Comparison of ENCODE assay signal across 8 mouse cellular contexts in the genomic region with DNA sequence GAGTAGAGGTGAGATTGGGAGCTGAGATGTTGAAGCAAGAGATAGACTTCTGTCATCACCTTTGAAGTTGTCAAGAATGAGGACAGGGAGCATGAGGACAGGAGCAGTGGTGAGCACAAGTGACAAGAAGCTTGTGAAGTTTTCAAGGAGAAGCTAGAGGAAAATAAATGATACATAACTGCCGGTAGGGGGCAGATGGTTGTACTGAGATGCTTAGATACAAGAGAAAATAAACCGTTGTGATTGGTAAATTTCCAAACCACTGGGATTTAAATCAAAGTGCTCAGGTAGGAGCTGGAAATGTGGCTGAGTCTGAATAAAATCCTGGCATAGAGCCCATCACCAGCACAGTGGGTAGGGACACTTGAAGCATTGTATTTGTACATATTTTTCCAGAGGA. TPM values are rescaled to one million over a fixed set of nuclear protein-coding genes. Genes with fewer than 3 reads are reported as not detected.
A peak's percentile ranks its signal among the peaks of the same experiment; 100 is the strongest.
DNase-seq lines count a peak whose midpoint lies in the region; ATAC-seq and TF ChIP-seq lines count a peak whose summit lies in the region.

No protein-coding gene starts in this region.

- H3K9me3 ChIP-seq in heart, postnatal 0 days (replicated peaks; ENCODE audit: control insufficient read depth, low read length): no peaks in the 10 kb centered on the region
- H3K9me3 ChIP-seq in heart, embryonic 10.5 days: no peaks in the 10 kb centered on the region
- H3K9me3 ChIP-seq in stomach, postnatal 0 days (ENCODE audit: control insufficient read depth, low read length): no peaks in the 10 kb centered on the region
- no peaks in the 10 kb centered on the region for H3K9me3 ChIP-seq in heart, embryonic 12.5 days (replicated peaks)

- H3K4me2 ChIP-seq in heart, postnatal 0 days (ENCODE audit: low read depth, low read length): no peak overlapping the region
- no peak overlapping the region for H3K4me2 ChIP-seq in stomach, postnatal 0 days (replicated peaks; ENCODE audit: low read depth)
- no peak overlapping the region for H3K4me2 ChIP-seq in heart, embryonic 12.5 days

- no peaks in the 10 kb centered on the region for H3K27me3 ChIP-seq in heart, postnatal 0 days (ENCODE audit: control insufficient read depth, insufficient read depth, low read length)
- no peaks in the 10 kb centered on the region for H3K27me3 ChIP-seq in heart, embryonic 10.5 days (ENCODE audit: insufficient read depth, poor library complexity, severe bottlenecking)
- H3K27me3 ChIP-seq in stomach, postnatal 0 days (ENCODE audit: control insufficient read depth, insufficient read depth, low read length): no peaks in the 10 kb centered on the region
- H3K27me3 ChIP-seq in heart, embryonic 12.5 days (replicated peaks): no peaks in the 10 kb centered on the region

- 42% methylated on average over 2 of the region's 2 CpGs for WGBS in heart, postnatal 0 days
- WGBS in heart, embryonic 10.5 days: 42% methylated on average over 2 of the region's 2 CpGs
- WGBS in stomach, postnatal 0 days: 47% methylated on average over 2 of the region's 2 CpGs
- 48% methylated on average over 2 of the region's 2 CpGs for WGBS in heart, embryonic 12.5 days

- no peak for TF ChIP-seq EP300 in heart, postnatal 0 days (IDR thresholded peaks at IDR 0.05; ENCODE audit: low read depth)
- no peak for TF ChIP-seq EP300 in stomach, postnatal 0 days (optimal IDR thresholded peaks at IDR 0.05)

- DNase-seq in heart, postnatal 0 days (ENCODE audit: low spot score): peak; percentile 24
- DNase-seq in heart, embryonic 10.5 days (ENCODE audit: low spot score): no peak
- peak; percentile 8 for DNase-seq in right cerebral cortex, adult 18-20 months
- no peak for DNase-seq in right cerebral cortex, adult 2 months (ENCODE audit: low spot score in 2 of 2)
- peak; percentile 12 for DNase-seq in embryo, embryonic 11 days
- DNase-seq in stomach, postnatal 0 days (ENCODE audit: low spot score): no peak

- ATAC-seq in heart, postnatal 0 days (ENCODE audit: insufficient read depth, low read depth): no peak
- no peak for ATAC-seq in stomach, postnatal 0 days (ENCODE audit: low FRiP score, low TSS enrichment)
- no peak for ATAC-seq in heart, embryonic 12.5 days (ENCODE audit: insufficient number of reproducible peaks, low FRiP score)
- no peak for ATAC-seq in megakaryocyte, adult 5-6 weeks (ENCODE audit: poor library complexity, severe bottlenecking)

- H3K27ac ChIP-seq in heart, postnatal 0 days (ENCODE audit: low read depth): no peak overlapping the region
- no peak overlapping the region for H3K27ac ChIP-seq in heart, embryonic 10.5 days
- no peak overlapping the region for H3K27ac ChIP-seq in stomach, postnatal 0 days (replicated peaks)
- H3K27ac ChIP-seq in heart, embryonic 12.5 days (ENCODE audit: poor library complexity, severe bottlenecking): no peak overlapping the region

- H3K4me3 ChIP-seq in heart, postnatal 0 days (ENCODE audit: low read depth, low read length): no peak overlapping the region
- no peak overlapping the region for H3K4me3 ChIP-seq in heart, embryonic 10.5 days
- no peak overlapping the region for H3K4me3 ChIP-seq in stomach, postnatal 0 days (ENCODE audit: low read depth, low read length)
- H3K4me3 ChIP-seq in heart, embryonic 12.5 days: no peak overlapping the region

- no peak overlapping the region for H3K9ac ChIP-seq in heart, postnatal 0 days (replicated peaks; ENCODE audit: low read depth, low read length)
- no peak overlapping the region for H3K9ac ChIP-seq in stomach, postnatal 0 days (ENCODE audit: low read length)
- H3K9ac ChIP-seq in heart, embryonic 12.5 days: no peak overlapping the region

- H3K36me3 ChIP-seq in heart, postnatal 0 days (replicated peaks; ENCODE audit: control insufficient read depth, insufficient read depth, low read length): 0 out of 2 replicates have a peak, but pooled peaks cover 8% of the 10 kb centered on the region
- H3K36me3 ChIP-seq in heart, embryonic 10.5 days: no peaks in the 10 kb centered on the region
- no peaks in the 10 kb centered on the region for H3K36me3 ChIP-seq in stomach, postnatal 0 days (ENCODE audit: control insufficient read depth, insufficient read depth, low read length)
- peaks cover 12% of the 10 kb centered on the region for H3K36me3 ChIP-seq in heart, embryonic 12.5 days

- peak; percentile 31 for TF ChIP-seq CTCF in heart, postnatal 0 days (IDR thresholded peaks at IDR 0.05; ENCODE audit: low read depth)
- TF ChIP-seq CTCF in stomach, postnatal 0 days (IDR thresholded peaks at IDR 0.05; ENCODE audit: low read depth): peak; percentile 61

- H3K4me1 ChIP-seq in heart, postnatal 0 days (ENCODE audit: control insufficient read depth, insufficient read depth): no peaks in the 10 kb centered on the region
- H3K4me1 ChIP-seq in heart, embryonic 10.5 days: no peaks in the 10 kb centered on the region
- H3K4me1 ChIP-seq in stomach, postnatal 0 days (replicated peaks; ENCODE audit: control insufficient read depth, insufficient read depth): no peaks in the 10 kb centered on the region
- H3K4me1 ChIP-seq in heart, embryonic 12.5 days (replicated peaks): no peaks in the 10 kb centered on the region

RNA-seq across cellular contexts. Expression of a gene that starts 28.8 kb away (rescaled TPM):
- 10.8 and 11.8 TPM in 2 replicates for total RNA-seq in heart, postnatal 0 days (2014; rRNA removed; ENCODE audit: low replicate concordance)
- 2.7 and 3.7 TPM in 2 replicates for polyA plus RNA-seq in heart, postnatal 0 days (2015; fragmentation: Nextera tagmentation; extraction: Ambion mirVana)
- 5.4 and 5.8 TPM in 2 replicates for polyA plus RNA-seq in heart, embryonic 10.5 days (2016; fragmentation: Nextera tagmentation; extraction: Ambion mirVana)
- polyA plus RNA-seq in stomach, postnatal 0 days (2015; fragmentation: Nextera tagmentation; extraction: Ambion mirVana): 0.96 and 1.4 TPM in 2 replicates
- 5.3 and 5.8 TPM in 2 replicates for polyA plus RNA-seq in heart, embryonic 12.5 days (2016; fragmentation: Nextera tagmentation; extraction: Ambion mirVana)
- total RNA-seq in megakaryocyte, adult 5-6 weeks (2015): 18.0 and 26.5 TPM in 2 replicates
- total RNA-seq in megakaryocyte, adult 5-6 weeks (2017): 14.1 and 15.3 TPM in 2 replicates

Comparison
In these comparisons a context has a peak if more than half of its experiments do, and no peak if none do; other contexts are left out.
1. DNase-seq: peak in heart, postnatal 0 days (single experiment), right cerebral cortex, adult 18-20 months (single experiment) and embryo, embryonic 11 days (single experiment); none in heart, embryonic 10.5 days (single experiment), right cerebral cortex, adult 2 months (0 of 2) and stomach, postnatal 0 days (single experiment).